ENCODE assay signal across 9 mouse cellular contexts in the genomic region with DNA sequence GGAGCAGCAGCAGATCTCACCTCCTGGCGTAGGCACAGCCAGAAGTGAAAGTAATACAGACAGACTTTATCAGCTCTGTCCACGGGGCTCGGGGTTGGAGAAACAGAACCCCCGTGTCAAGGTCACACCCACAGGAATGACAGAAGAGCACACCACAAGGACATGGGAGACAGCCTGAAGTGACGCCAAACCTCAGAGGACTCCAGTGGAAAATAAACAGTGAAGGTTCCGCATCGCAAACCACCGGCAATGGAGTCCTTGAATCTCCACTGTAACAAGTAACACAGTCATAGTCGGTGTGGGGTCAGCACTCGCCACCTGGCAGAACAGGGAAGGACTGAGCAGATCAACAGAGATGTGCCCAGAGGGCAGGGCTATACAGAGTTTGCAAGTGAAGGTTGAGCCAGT. TPM values are rescaled to one million over a fixed set of nuclear protein-coding genes. Genes with fewer than 3 reads are reported as not detected.
DNase-seq lines count a peak whose midpoint lies in the region; ATAC-seq and TF ChIP-seq lines count a peak whose summit lies in the region.
"Had no signal": no experiment of that assay in that cellular context is flagged by ENCODE, and none has a peak within 500 bp of the region (broad histone marks: within the 10 kb centered on the region; RNA-seq: fewer than 3 reads in every experiment).

No protein-coding gene starts in this region.

- TF ChIP-seq CTCF in lung, embryonic 14.5 days (IDR thresholded peaks at IDR 0.05; ENCODE audit: low read depth): no peak

- 0 out of 2 replicates have a peak overlapping the region, but pooled peaks have one; percentile 7 for H3K4me2 ChIP-seq in lung, embryonic 14.5 days
- H3K4me2 ChIP-seq in kidney, embryonic 15.5 days: peak overlapping the region; percentile 47
- H3K4me2 ChIP-seq in myocyte (ENCODE audit: low read depth): peak overlapping the region; percentile 39
- H3K4me2 ChIP-seq in hindbrain, embryonic 13.5 days: no peak overlapping the region
- no peak overlapping the region for H3K4me2 ChIP-seq in midbrain, embryonic 13.5 days (replicated peaks)

- H3K9me3 ChIP-seq in lung, embryonic 14.5 days (ENCODE audit: low read depth, low read length): no peaks in the 10 kb centered on the region
- no peaks in the 10 kb centered on the region for H3K9me3 ChIP-seq in kidney, embryonic 15.5 days (replicated peaks)
- H3K9me3 ChIP-seq in hindbrain, embryonic 13.5 days: no peaks in the 10 kb centered on the region
- H3K9me3 ChIP-seq in midbrain, embryonic 13.5 days: no peaks in the 10 kb centered on the region

- H3K79me2 ChIP-seq in myocyte (ENCODE audit: control insufficient read depth, insufficient read depth): no peaks in the 10 kb centered on the region

- no peak overlapping the region for H3K4me3 ChIP-seq in lung, embryonic 14.5 days (ENCODE audit: low read depth, low read length)
- H3K4me3 ChIP-seq in kidney, embryonic 15.5 days (replicated peaks): no peak overlapping the region
- no peak overlapping the region for H3K4me3 ChIP-seq in myocyte
- H3K4me3 ChIP-seq in hindbrain, embryonic 13.5 days: no peak overlapping the region
- H3K4me3 ChIP-seq in midbrain, embryonic 13.5 days (replicated peaks): no peak overlapping the region
- H3K4me3 ChIP-seq: erythroblast, embryonic 14.5 days had no signal

- no peak overlapping the region for H3K27ac ChIP-seq in lung, embryonic 14.5 days (ENCODE audit: low read depth)
- H3K27ac ChIP-seq in kidney, embryonic 15.5 days: peak overlapping the region; percentile 83
- H3K27ac ChIP-seq in hindbrain, embryonic 13.5 days: no peak overlapping the region
- H3K27ac ChIP-seq in midbrain, embryonic 13.5 days: no peak overlapping the region

- peaks cover 4% of the 10 kb centered on the region; the same call in 1 of the 2 replicates for H3K36me3 ChIP-seq in lung, embryonic 14.5 days (ENCODE audit: insufficient read depth)
- no peaks in the 10 kb centered on the region for H3K36me3 ChIP-seq in kidney, embryonic 15.5 days
- no peaks in the 10 kb centered on the region for H3K36me3 ChIP-seq in myocyte (ENCODE audit: control insufficient read depth, insufficient read depth)
- H3K36me3 ChIP-seq in hindbrain, embryonic 13.5 days: no peaks in the 10 kb centered on the region
- no peaks in the 10 kb centered on the region for H3K36me3 ChIP-seq in midbrain, embryonic 13.5 days

- no peak for TF ChIP-seq POLR2A in myocyte (IDR thresholded peaks at IDR 0.05; ENCODE audit: insufficient read length, low read depth)

- no peak for ATAC-seq in lung, embryonic 14.5 days (ENCODE audit: insufficient read depth)
- peak; percentile 63 for ATAC-seq in kidney, embryonic 15.5 days (replicated peaks; ENCODE audit: low FRiP score)
- ATAC-seq in hindbrain, embryonic 13.5 days (ENCODE audit: low FRiP score): no peak
- ATAC-seq in midbrain, embryonic 13.5 days: no peak

- 46% methylated on average over 10 of the region's 10 CpGs for WGBS in lung, embryonic 14.5 days
- 29% methylated on average over 10 of the region's 10 CpGs for WGBS in kidney, embryonic 15.5 days
- WGBS in hindbrain, embryonic 13.5 days: 77% methylated on average over 10 of the region's 10 CpGs
- WGBS in midbrain, embryonic 13.5 days: 84% methylated on average over 10 of the region's 10 CpGs

- H3K9ac ChIP-seq in lung, embryonic 14.5 days: no peak overlapping the region; the same call in 1 of the 2 replicates
- H3K9ac ChIP-seq in kidney, embryonic 15.5 days: no peak overlapping the region; the same call in 1 of the 2 replicates
- no peak overlapping the region for H3K9ac ChIP-seq in hindbrain, embryonic 13.5 days
- H3K9ac ChIP-seq in midbrain, embryonic 13.5 days (replicated peaks): no peak overlapping the region

- no peak for DNase-seq in lung, embryonic 14.5 days
- DNase-seq in lung, postnatal 25 days (ENCODE audit: low spot score): no peak
- DNase-seq in adrenal gland, postnatal 36 days: peak; percentile 58 to 62
- DNase-seq in cerebellum, postnatal 25 days: no peak

- peaks cover 25% of the 10 kb centered on the region for H3K4me1 ChIP-seq in lung, embryonic 14.5 days (ENCODE audit: insufficient read depth)
- H3K4me1 ChIP-seq in kidney, embryonic 15.5 days: peaks cover 56% of the 10 kb centered on the region
- peaks cover 12% of the 10 kb centered on the region for H3K4me1 ChIP-seq in hindbrain, embryonic 13.5 days (replicated peaks)
- H3K4me1 ChIP-seq in midbrain, embryonic 13.5 days (replicated peaks): peaks cover 17% of the 10 kb centered on the region

- no peak overlapping the region for H3ac ChIP-seq in myocyte (ENCODE audit: control insufficient read depth, insufficient read length)

- no peaks in the 10 kb centered on the region for H3K27me3 ChIP-seq in lung, embryonic 14.5 days (ENCODE audit: insufficient read depth, low read length)
- H3K27me3 ChIP-seq in kidney, embryonic 15.5 days: no peaks in the 10 kb centered on the region
- H3K27me3 ChIP-seq in myocyte (ENCODE audit: control insufficient read depth, insufficient read depth, insufficient read length): no peaks in the 10 kb centered on the region
- H3K27me3 ChIP-seq in hindbrain, embryonic 13.5 days: peaks cover 9% of the 10 kb centered on the region; the same call in 1 of the 2 replicates
- H3K27me3 ChIP-seq in midbrain, embryonic 13.5 days: 0 out of 2 replicates have a peak, but pooled peaks cover 10% of the 10 kb centered on the region

TF ChIP-seq in myocyte, 11 proteins besides CTCF, POLR2A, EP300 and RAD21:
- no peak for TF ChIP-seq E2F4 (IDR thresholded peaks at IDR 0.05; ENCODE audit: insufficient read depth)
- no peak for TF ChIP-seq CEBPB (IDR thresholded peaks at IDR 0.05; ENCODE audit: insufficient read depth, poor library complexity, severe bottlenecking)
- no peak for TF ChIP-seq MYOG (IDR thresholded peaks at IDR 0.05; ENCODE audit: control insufficient read depth in 1 of 3, insufficient read depth in 1 of 3, insufficient read length in 2 of 3, low read depth in 2 of 3)
- no peak for TF ChIP-seq SRF (IDR thresholded peaks at IDR 0.05; ENCODE audit: control insufficient read depth, insufficient read length, low read depth)
- no peak for TF ChIP-seq USF1 (IDR thresholded peaks at IDR 0.05; ENCODE audit: low read depth)
- no peak for TF ChIP-seq TCF12 (IDR thresholded peaks at IDR 0.05; ENCODE audit: insufficient read depth, poor library complexity, severe bottlenecking)
- no peak for TF ChIP-seq MYOD1 (IDR thresholded peaks at IDR 0.05; ENCODE audit: control insufficient read depth in 1 of 3, insufficient read length in 2 of 3, low read depth in 2 of 3)
- no peak for TF ChIP-seq POLR2AphosphoS2 (IDR thresholded peaks at IDR 0.05; ENCODE audit: insufficient read length, low read depth)
- TF ChIP-seq REST (IDR thresholded peaks at IDR 0.05; ENCODE audit: insufficient read depth, insufficient read length): no peak
- TF ChIP-seq MAX (IDR thresholded peaks at IDR 0.05; ENCODE audit: low read depth): no peak
- no peak for TF ChIP-seq TCF3 (IDR thresholded peaks at IDR 0.05; ENCODE audit: insufficient read length, low read depth)
TF ChIP-seq in myocyte: peak in this region for 0.

RNA-seq across cellular contexts. Expression of gene Tns3, which starts 35.5 kb away (rescaled TPM):
- polyA plus RNA-seq in lung, embryonic 14.5 days (2014; fragmentation: Nextera tagmentation; extraction: Ambion mirVana): 34.7 and 41.0 TPM in 2 replicates
- 10 to 100 TPM; 46.9 to 60.6 TPM for total RNA-seq in adrenal gland, postnatal 36 days (2021)
- polyA plus RNA-seq in kidney, embryonic 15.5 days (2015; fragmentation: Nextera tagmentation; extraction: Ambion mirVana): 25.7 and 27.7 TPM in 2 replicates
- polyA plus RNA-seq in myocyte (2012; fragmentation: generic; extraction: Trizol): 23.4 TPM
- 4.9 and 5.3 TPM in 2 replicates for polyA plus RNA-seq in hindbrain, embryonic 13.5 days (2015; fragmentation: Nextera tagmentation; extraction: Ambion mirVana)
- polyA plus RNA-seq in midbrain, embryonic 13.5 days (2015; fragmentation: Nextera tagmentation; extraction: Ambion mirVana): 4.4 TPM in 2 replicates

Comparison
In these comparisons a context has a peak if more than half of its experiments do, and no peak if none do; other contexts are left out.
1. DNase-seq: peak in adrenal gland, postnatal 36 days (2 of 2); none in lung, embryonic 14.5 days (single experiment), lung, postnatal 25 days (single experiment) and cerebellum, postnatal 25 days (0 of 2).
2. H3K4me2 ChIP-seq: peak in lung, embryonic 14.5 days (single experiment), kidney, embryonic 15.5 days (single experiment) and myocyte (single experiment); none in hindbrain, embryonic 13.5 days (single experiment) and midbrain, embryonic 13.5 days (single experiment).